7 mouse cellular contexts compared by ENCODE assay signal in genomic region chr4:125490661-125491504, GRCm38 (mm10). TPM values are rescaled to one million over a fixed set of nuclear protein-coding genes. Genes with fewer than 3 reads are reported as not detected.
DNase-seq lines count a peak whose midpoint lies in the region; ATAC-seq lines count a peak whose summit lies in the region.

Gene Grik3, plus strand, starts transcription at chr4:125490700.

- H3K4me3 ChIP-seq in forebrain, embryonic 10.5 days = peak within 1 kb of the TSS; percentile 53
- peak within 1 kb of the TSS; percentile 56 for H3K4me3 ChIP-seq in neural tube, embryonic 13.5 days

- H3K9me3 ChIP-seq in forebrain, embryonic 10.5 days = no peaks in the 10 kb centered on the region
- no peaks in the 10 kb centered on the region for H3K9me3 ChIP-seq in neural tube, embryonic 13.5 days

- H3K27me3 ChIP-seq in forebrain, embryonic 10.5 days (ENCODE audit: poor library complexity, severe bottlenecking) = peaks cover 100% of the 10 kb centered on the region
- H3K27me3 ChIP-seq in neural tube, embryonic 13.5 days = peaks cover 98% of the 10 kb centered on the region

- H3K27ac ChIP-seq in forebrain, embryonic 10.5 days = peak within 1 kb of the TSS; percentile 75
- peak within 1 kb of the TSS; percentile 93 for H3K27ac ChIP-seq in neural tube, embryonic 13.5 days (replicated peaks)

- no peaks in the 10 kb centered on the region for H3K36me3 ChIP-seq in forebrain, embryonic 10.5 days (replicated peaks)
- no peaks in the 10 kb centered on the region for H3K36me3 ChIP-seq in neural tube, embryonic 13.5 days

- H3K9ac ChIP-seq in neural tube, embryonic 13.5 days = peak within 1 kb of the TSS; percentile 81

- peak within 1 kb of the TSS; percentile 69 for H3K4me2 ChIP-seq in neural tube, embryonic 13.5 days

- peaks cover 91% of the 10 kb centered on the region for H3K4me1 ChIP-seq in forebrain, embryonic 10.5 days
- peaks cover 100% of the 10 kb centered on the region for H3K4me1 ChIP-seq in neural tube, embryonic 13.5 days (replicated peaks)

- WGBS in forebrain, embryonic 10.5 days = under 1% methylated on average over 71 of the region's 77 CpGs
- under 1% methylated on average over 73 of the region's 77 CpGs for WGBS in neural tube, embryonic 13.5 days

- ATAC-seq in neural tube, embryonic 13.5 days (ENCODE audit: low read depth) = peak; percentile 4; the same call in 1 of the 2 replicates

- no peak for DNase-seq in layer of hippocampus, adult 8-10 months (ENCODE audit: low spot score in 2 of 2)
- no peak for DNase-seq in layer of hippocampus, adult 11-12 months (ENCODE audit: low spot score)
- peak; percentile 51 for DNase-seq in forebrain, embryonic 10.5 days (ENCODE audit: extremely low spot score, low spot score)
- peak in 1 of 2 experiments; percentile 42 for DNase-seq in layer of hippocampus, postnatal 10 days (ENCODE audit: low spot score in 2 of 2)
- DNase-seq in Muller cell, postnatal 12 days (ENCODE audit: inconsistent ontology term) = no peak
- no peak for DNase-seq in lung, postnatal 36 days

RNA-seq across cellular contexts. Expression of gene Grik3, which starts in this region (rescaled TPM):
- total RNA-seq in layer of hippocampus, adult 8-10 months (2022) = 10 to 100 TPM; 24.6 to 30.4 (median 26.8) TPM
- 0.20 and 0.42 TPM in 2 replicates for polyA plus RNA-seq in forebrain, embryonic 10.5 days (2016; fragmentation: Nextera tagmentation; extraction: Ambion mirVana)
- total RNA-seq in layer of hippocampus, postnatal 10 days (2021) = 10 to 100 TPM; 32.8 to 34.5 TPM
- polyA plus RNA-seq in neural tube, embryonic 13.5 days (2015; fragmentation: Nextera tagmentation; extraction: Ambion mirVana) = 3.5 and 4.1 TPM in 2 replicates

Comparison
In these comparisons a context has a peak if more than half of its experiments do, and no peak if none do; other contexts are left out.
1. Peak in DNase-seq, H3K4me3 ChIP-seq and H3K27ac ChIP-seq in forebrain, embryonic 10.5 days; RNA of the gene not detected or under 1 TPM.